Mouse (Mus musculus): ENCODE data around the gene Bpifb1. TPM values are rescaled to one million over a fixed set of nuclear protein-coding genes. Genes with fewer than 3 reads are reported as not detected.
"Not testable (repeated sequence)": the region's sequence is repeated elsewhere in the genome, so short reads cannot be mapped to it uniquely, and the experiment has no call there.

Gene Bpifb1
- total and polyA plus RNA-seq, 3 experiments, result not detected

GRCm38 (mm10) chr2:154255770-154256169 lies 65.2 kb downstream of the Bpifb1 start:
- no peaks in the 10 kb centered on the region for H3K79me2 ChIP-seq (replicated peaks; ENCODE audit: control insufficient read depth, extremely low read depth, insufficient read depth, poor library complexity, severe bottlenecking)
- no peaks in the 10 kb centered on the region for H3K36me3 ChIP-seq (replicated peaks in 1 of 2; ENCODE audit: control insufficient read depth in 1 of 2, insufficient read depth in 1 of 2, low read length in 1 of 2)
- dilution Hi-C loops (cut with MboI; ENCODE audit: extremely low pct_ligation_motif_present, extremely low pct_unique_long_range_greater_than_20kb, low sequenced_read_pairs) (no loop called here), in situ Hi-C loops (cut with MboI; ENCODE audit: low pct_ligation_motif_present, low pct_unique_long_range_greater_than_20kb, low sequenced_read_pairs) (no loop called here)
- no peaks in the 10 kb centered on the region for H3K9me3 ChIP-seq (replicated peaks; ENCODE audit: low read length)
- TF ChIP-seq TBP (conservative IDR thresholded peaks at IDR 0.05; ENCODE audit: low read depth, low read length), result no peak
- no peak for TF ChIP-seq SIN3A (IDR thresholded peaks at IDR 0.05; ENCODE audit: low read length)
- TF ChIP-seq POLR2AphosphoS2 (IDR thresholded peaks at IDR 0.05; ENCODE audit: low read depth, low read length), result no peak
- no peak for TF ChIP-seq KAT2A (IDR thresholded peaks at IDR 0.05; ENCODE audit: insufficient replicate concordance, low read length)
- TF ChIP-seq ELF1 (IDR thresholded peaks at IDR 0.05; ENCODE audit: low read depth, low read length), result no peak
- no peak for TF ChIP-seq MAZ (IDR thresholded peaks at IDR 0.05; ENCODE audit: low read depth, low read length)
- no peak for TF ChIP-seq MAX (IDR thresholded peaks at IDR 0.05; ENCODE audit: low read length)
- no peak for TF ChIP-seq ZMIZ1 (IDR thresholded peaks at IDR 0.05; ENCODE audit: low read depth, low read length)
- TF ChIP-seq NRF1 (IDR thresholded peaks at IDR 0.05; ENCODE audit: low read depth, low read length), result no peak
- TF ChIP-seq ZNF384 (IDR thresholded peaks at IDR 0.05; ENCODE audit: low read depth, low read length), result no peak
- no peak for TF ChIP-seq USF1 (IDR thresholded peaks at IDR 0.05; ENCODE audit: low read depth, low read length)
- TF ChIP-seq USF2 (conservative IDR thresholded peaks at IDR 0.05; ENCODE audit: low read depth, low read length), result no peak
- TF ChIP-seq BHLHE40 (IDR thresholded peaks at IDR 0.05; ENCODE audit: low read depth, low read length), result no peak
- TF ChIP-seq MEF2A (IDR thresholded peaks at IDR 0.05; ENCODE audit: borderline replicate concordance, low read depth, low read length), result no peak
- no peak for TF ChIP-seq POLR2A (IDR thresholded peaks at IDR 0.05; ENCODE audit: low read depth, low read length)
- H3K4me1 ChIP-seq (ENCODE audit: control insufficient read depth in 1 of 2, insufficient read depth in 2 of 2), result no peaks in the 10 kb centered on the region
- peaks cover 49% of the 10 kb centered on the region for H3K27me3 ChIP-seq (replicated peaks)
- no peak for DNase-seq (ENCODE audit: extremely low read depth)
- H3K27ac ChIP-seq (ENCODE audit: insufficient read depth, low read depth), result no peak overlapping the region
- H3K4me2 ChIP-seq (ENCODE audit: insufficient read depth, low read depth, poor library complexity, severe bottlenecking), result no peak overlapping the region
- H3K9ac ChIP-seq (ENCODE audit: insufficient read depth, low read depth), result no peak overlapping the region
- no peak overlapping the region for H3K4me3 ChIP-seq (replicated peaks in 1 of 3; ENCODE audit: low read depth in 2 of 3, low read length in 2 of 3, poor library complexity in 1 of 3)

DNA sequence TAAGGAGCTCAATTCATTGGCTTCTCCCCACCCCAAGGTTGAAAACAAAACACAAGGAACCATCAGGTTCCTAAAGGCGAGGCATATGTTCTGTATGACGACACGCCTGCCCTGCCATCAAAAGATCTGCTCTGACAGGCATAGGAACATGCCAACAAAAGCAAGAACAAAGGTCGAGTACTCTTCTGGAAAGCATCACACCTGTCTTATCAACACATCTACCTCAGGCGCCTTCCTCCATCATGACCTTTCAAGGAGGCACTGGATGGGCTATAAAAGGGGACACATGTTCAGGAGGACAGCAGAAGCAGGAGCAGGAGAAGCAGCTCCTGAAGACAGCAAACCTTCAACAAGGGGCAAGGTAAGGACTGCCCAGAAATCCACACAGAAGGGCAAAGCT lies 66.9 kb downstream of the Bpifb1 start, which contains the start of gene Bpifb9a:
TSS of gene Bpifb9a (plus strand) at position 301 of the 400 bp plus-strand sequence.
- H3K27me3 ChIP-seq (replicated peaks), result peaks cover 32% of the 10 kb centered on the region
- dilution Hi-C loops (cut with MboI; ENCODE audit: extremely low pct_ligation_motif_present, extremely low pct_unique_long_range_greater_than_20kb, low sequenced_read_pairs); H3K4me1 ChIP-seq (ENCODE audit: control insufficient read depth in 1 of 2, insufficient read depth in 2 of 2); DNase-seq (ENCODE audit: extremely low read depth); H3K4me3 ChIP-seq (replicated peaks in 1 of 3; ENCODE audit: low read depth in 2 of 3, low read length in 2 of 3, poor library complexity in 1 of 3); H3K79me2 ChIP-seq (replicated peaks; ENCODE audit: control insufficient read depth, extremely low read depth, insufficient read depth, poor library complexity, severe bottlenecking); H3K9ac ChIP-seq (ENCODE audit: insufficient read depth, low read depth); in situ Hi-C loops (cut with MboI; ENCODE audit: low pct_ligation_motif_present, low pct_unique_long_range_greater_than_20kb, low sequenced_read_pairs); H3K36me3 ChIP-seq (replicated peaks in 1 of 2; ENCODE audit: control insufficient read depth in 1 of 2, insufficient read depth in 1 of 2, low read length in 1 of 2); H3K4me2 ChIP-seq (ENCODE audit: insufficient read depth, low read depth, poor library complexity, severe bottlenecking); H3K9me3 ChIP-seq (replicated peaks; ENCODE audit: low read length); H3K27ac ChIP-seq (ENCODE audit: insufficient read depth, low read depth): not testable (repeated sequence)

GRCm38 (mm10) chr2:154264397-154264796 lies 73.8 kb downstream of the Bpifb1 start:
- H3K4me1 ChIP-seq (ENCODE audit: control insufficient read depth in 1 of 2, insufficient read depth in 2 of 2); dilution Hi-C loops (cut with MboI; ENCODE audit: extremely low pct_ligation_motif_present, extremely low pct_unique_long_range_greater_than_20kb, low sequenced_read_pairs); in situ Hi-C loops (cut with MboI; ENCODE audit: low pct_ligation_motif_present, low pct_unique_long_range_greater_than_20kb, low sequenced_read_pairs); DNase-seq (ENCODE audit: extremely low read depth); H3K4me2 ChIP-seq (ENCODE audit: insufficient read depth, low read depth, poor library complexity, severe bottlenecking); H3K9ac ChIP-seq (ENCODE audit: insufficient read depth, low read depth); H3K27me3 ChIP-seq (replicated peaks); H3K79me2 ChIP-seq (replicated peaks; ENCODE audit: control insufficient read depth, extremely low read depth, insufficient read depth, poor library complexity, severe bottlenecking); H3K27ac ChIP-seq (ENCODE audit: insufficient read depth, low read depth); H3K9me3 ChIP-seq (replicated peaks; ENCODE audit: low read length); H3K4me3 ChIP-seq (replicated peaks in 1 of 3; ENCODE audit: low read depth in 2 of 3, low read length in 2 of 3, poor library complexity in 1 of 3); H3K36me3 ChIP-seq (replicated peaks in 1 of 2; ENCODE audit: control insufficient read depth in 1 of 2, insufficient read depth in 1 of 2, low read length in 1 of 2): not testable (repeated sequence)

Other genes with a start within 250 kb of the Bpifb1 start
- gene Bpifa6, start 215.9 kb upstream of the Bpifb1 start, total RNA-seq (2012; rRNA removed), result not detected in 2 replicates
- not detected in 2 replicates for gene Bpifa6, start 215.9 kb upstream of the Bpifb1 start, total RNA-seq (2014; rRNA removed)
- gene Bpifa6, start 215.9 kb upstream of the Bpifb1 start, polyA plus RNA-seq (2012; ENCODE audit: insufficient read length, low read depth), result not detected in 2 replicates
- gene Bpifa2, start 182.6 kb upstream of the Bpifb1 start, total RNA-seq (2012; rRNA removed), result not detected in 2 replicates
- gene Bpifa2, start 182.6 kb upstream of the Bpifb1 start, total RNA-seq (2014; rRNA removed), result not detected in 2 replicates
- not detected in 2 replicates for gene Bpifa2, start 182.6 kb upstream of the Bpifb1 start, polyA plus RNA-seq (2012; ENCODE audit: insufficient read length, low read depth)
- gene Bpifa3, start 60.5 kb upstream of the Bpifb1 start, total RNA-seq (2012; rRNA removed), result not detected in 2 replicates
- gene Bpifa3, start 60.5 kb upstream of the Bpifb1 start, total RNA-seq (2014; rRNA removed), result not detected in 2 replicates
- gene Bpifa3, start 60.5 kb upstream of the Bpifb1 start, polyA plus RNA-seq (2012; ENCODE audit: insufficient read length, low read depth), result not detected in 2 replicates
- gene Bpifa1, start 47.9 kb upstream of the Bpifb1 start, total RNA-seq (2012; rRNA removed), result not detected in 2 replicates
- gene Bpifa1, start 47.9 kb upstream of the Bpifb1 start, total RNA-seq (2014; rRNA removed), result not detected in 2 replicates
- not detected in 2 replicates for gene Bpifa1, start 47.9 kb upstream of the Bpifb1 start, polyA plus RNA-seq (2012; ENCODE audit: insufficient read length, low read depth)
- gene Bpifa5, start 28.2 kb upstream of the Bpifb1 start, total RNA-seq (2012; rRNA removed), result not detected in 2 replicates
- gene Bpifa5, start 28.2 kb upstream of the Bpifb1 start, total RNA-seq (2014; rRNA removed), result not detected in 2 replicates
- not detected in 2 replicates for gene Bpifa5, start 28.2 kb upstream of the Bpifb1 start, polyA plus RNA-seq (2012; ENCODE audit: insufficient read length, low read depth)
- not detected in 2 replicates for gene Bpifb5, start 32.9 kb downstream of the Bpifb1 start, total RNA-seq (2012; rRNA removed)
- gene Bpifb5, start 32.9 kb downstream of the Bpifb1 start, total RNA-seq (2014; rRNA removed), result not detected in 2 replicates
- not detected in 2 replicates for gene Bpifb5, start 32.9 kb downstream of the Bpifb1 start, polyA plus RNA-seq (2012; ENCODE audit: insufficient read length, low read depth)
- not detected in 2 replicates for gene Bpifb9a, start 67.0 kb downstream of the Bpifb1 start, total RNA-seq (2012; rRNA removed)
- not detected in 2 replicates for gene Bpifb9a, start 67.0 kb downstream of the Bpifb1 start, total RNA-seq (2014; rRNA removed)
- gene Bpifb9a, start 67.0 kb downstream of the Bpifb1 start, polyA plus RNA-seq (2012; ENCODE audit: insufficient read length, low read depth), result not detected in 2 replicates
- not detected in 2 replicates for gene Bpifb9b, start 116.4 kb downstream of the Bpifb1 start, total RNA-seq (2012; rRNA removed)
- not detected in 2 replicates for gene Bpifb9b, start 116.4 kb downstream of the Bpifb1 start, total RNA-seq (2014; rRNA removed)
- gene Bpifb9b, start 116.4 kb downstream of the Bpifb1 start, polyA plus RNA-seq (2012; ENCODE audit: insufficient read length, low read depth), result not detected in 2 replicates
- 30.6 and 32.0 TPM in 2 replicates for gene Cdk5rap1, start 182.2 kb downstream of the Bpifb1 start, total RNA-seq (2012; rRNA removed)
- 43.5 and 50.2 TPM in 2 replicates for gene Cdk5rap1, start 182.2 kb downstream of the Bpifb1 start, total RNA-seq (2014; rRNA removed)
- 25.8 and 26.4 TPM in 2 replicates for gene Cdk5rap1, start 182.2 kb downstream of the Bpifb1 start, polyA plus RNA-seq (2012; ENCODE audit: insufficient read length, low read depth)
- gene Snta1, start 217.3 kb downstream of the Bpifb1 start, total RNA-seq (2012; rRNA removed), result not detected in 2 replicates
- not detected in 2 replicates for gene Snta1, start 217.3 kb downstream of the Bpifb1 start, total RNA-seq (2014; rRNA removed)
- 0.33 and 0.57 TPM in 2 replicates for gene Snta1, start 217.3 kb downstream of the Bpifb1 start, polyA plus RNA-seq (2012; ENCODE audit: insufficient read length, low read depth)
- gene Cbfa2t2, start 245.7 kb downstream of the Bpifb1 start, total RNA-seq (2012; rRNA removed), result 5.5 and 6.0 TPM in 2 replicates
- gene Cbfa2t2, start 245.7 kb downstream of the Bpifb1 start, total RNA-seq (2014; rRNA removed), result 7.0 and 7.4 TPM in 2 replicates
- 10.5 and 12.6 TPM in 2 replicates for gene Cbfa2t2, start 245.7 kb downstream of the Bpifb1 start, polyA plus RNA-seq (2012; ENCODE audit: insufficient read length, low read depth)

All from CH12.LX (cell line).